Mouse (Mus musculus) CH12.LX (cell line): Measurements from ENCODE around the gene Acss2. TPM values are rescaled to one million over a fixed set of nuclear protein-coding genes. Genes with fewer than 3 reads are reported as not detected.

ENCODE experiments used
- DNase-seq: peaks from one replicate; pipeline ENCODE4 v3.0.0-alpha.2; 2013; ENCODE audit errors: extremely low read depth
- H3K27ac ChIP-seq: 2 replicates; pipeline ENCODE4 v1.5.1; 2012; ENCODE audit warnings: low read depth, mild to moderate bottlenecking, control low read depth, moderate library complexity; ENCODE audit not compliant: insufficient read depth
- H3K27me3 ChIP-seq: replicated peaks from 2 replicates; pipeline ENCODE3; 2012; ENCODE audit warnings: inconsistent platforms
- H3K36me3 ChIP-seq, 2 experiments: replicated peaks in 1 of 2; 2 replicates each; pipeline versions ENCODE3 to v1.6.1; 2012; ENCODE audit warnings: inconsistent platforms in 1 of 2, low read length in 1 of 2, mild to moderate bottlenecking in 1 of 2, mixed read lengths in 1 of 2, moderate library complexity in 1 of 2; ENCODE audit not compliant: control insufficient read depth in 1 of 2, insufficient read depth in 1 of 2
- H3K4me1 ChIP-seq, 2 experiments: 2 replicates each; pipeline ENCODE4 v1.6.1; 2012; ENCODE audit warnings: inconsistent platforms in 1 of 2, moderate library complexity in 1 of 2; ENCODE audit not compliant: insufficient read depth in 2 of 2, control insufficient read depth in 1 of 2
- H3K4me2 ChIP-seq: 2 replicates; pipeline ENCODE4 v1.6.1; 2012; ENCODE audit warnings: low read depth, mild to moderate bottlenecking, control low read depth; ENCODE audit not compliant: poor library complexity, insufficient read depth, severe bottlenecking
- H3K4me3 ChIP-seq, 3 experiments: fragments of 150-350 bp in 1 of 3; sonication (generic) in 1 of 3; replicated peaks in 1 of 3; 2 replicates each; pipeline versions ENCODE3 to v1.5.1; 2011 to 2012; ENCODE audit warnings: low read depth in 2 of 3, low read length in 2 of 3, mild to moderate bottlenecking in 2 of 3, moderate library complexity in 2 of 3, control low read depth in 1 of 3, improper control_type of control experiment in 1 of 3, inconsistent platforms in 1 of 3, mixed read lengths in 1 of 3; ENCODE audit not compliant: poor library complexity in 1 of 3
- H3K79me2 ChIP-seq: replicated peaks from 2 replicates; pipeline ENCODE4 v1.6.1; 2012; ENCODE audit warnings: mild to moderate bottlenecking, moderate library complexity; ENCODE audit not compliant: control insufficient read depth, poor library complexity, insufficient read depth, severe bottlenecking; ENCODE audit errors: extremely low read depth
- H3K9ac ChIP-seq: 2 replicates; pipeline ENCODE4 v1.6.1; 2012; ENCODE audit warnings: low read depth, mild to moderate bottlenecking, control low read depth, moderate library complexity; ENCODE audit not compliant: insufficient read depth
- H3K9me3 ChIP-seq: replicated peaks from 2 replicates; pipeline ENCODE3; 2012; ENCODE audit warnings: low read length, inconsistent platforms, mixed read lengths
- BHLHE40 ChIP-seq: IDR thresholded peaks from 2 replicates; pipeline ENCODE4 v1.6.1; 2011; ENCODE audit warnings: mild to moderate bottlenecking, low read depth, low read length, improper control_type of control experiment
- E2F4 ChIP-seq: IDR thresholded peaks from 2 replicates; pipeline ENCODE4 v1.6.1; 2011; ENCODE audit warnings: low read depth, low read length, improper control_type of control experiment; ENCODE audit not compliant: insufficient replicate concordance
- ELF1 ChIP-seq: IDR thresholded peaks from 2 replicates; pipeline ENCODE4 v1.6.1; 2014; ENCODE audit warnings: low read depth, mild to moderate bottlenecking, inconsistent platforms, low read length, improper control_type of control experiment
- EP300 ChIP-seq: IDR thresholded peaks from 2 replicates; pipeline ENCODE4 v1.6.1; 2011; ENCODE audit warnings: low read length, improper control_type of control experiment
- GABPA ChIP-seq: IDR thresholded peaks from 2 replicates; pipeline ENCODE4 v1.6.1; 2012; ENCODE audit warnings: low read depth, low read length, improper control_type of control experiment, inconsistent platforms; ENCODE audit not compliant: insufficient replicate concordance
- HCFC1 ChIP-seq: IDR thresholded peaks from 2 replicates; pipeline ENCODE4 v1.6.1; 2012; ENCODE audit warnings: low read depth, mild to moderate bottlenecking, inconsistent platforms, low read length, improper control_type of control experiment
- IRF4 ChIP-seq: IDR thresholded peaks from 2 replicates; pipeline ENCODE4 v1.6.1; 2014; ENCODE audit warnings: low read depth, mild to moderate bottlenecking, inconsistent platforms, low read length, improper control_type of control experiment
- JUN ChIP-seq: IDR thresholded peaks from 2 replicates; pipeline ENCODE4 v1.6.1; 2011; ENCODE audit warnings: low read depth, mild to moderate bottlenecking, low read length, improper control_type of control experiment, moderate library complexity; ENCODE audit not compliant: insufficient read depth
- JUND ChIP-seq: conservative IDR thresholded peaks from 2 replicates; pipeline ENCODE4 v1.6.1; 2011; ENCODE audit warnings: low read depth, low read length, improper control_type of control experiment
- KAT2A ChIP-seq: IDR thresholded peaks from 2 replicates; pipeline ENCODE4 v1.6.1; 2012; ENCODE audit warnings: low read length, improper control_type of control experiment, inconsistent platforms; ENCODE audit not compliant: insufficient replicate concordance
- MAFK ChIP-seq: IDR thresholded peaks from 2 replicates; pipeline ENCODE4 v1.6.1; 2011; ENCODE audit warnings: low read length, improper control_type of control experiment; ENCODE audit not compliant: insufficient replicate concordance
- MAX ChIP-seq: IDR thresholded peaks from 2 replicates; pipeline ENCODE4 v1.6.1; 2011; ENCODE audit warnings: low read length, improper control_type of control experiment
- MAZ ChIP-seq: IDR thresholded peaks from 2 replicates; pipeline ENCODE4 v1.6.1; 2012; ENCODE audit warnings: low read depth, mild to moderate bottlenecking, inconsistent platforms, low read length, improper control_type of control experiment, moderate library complexity
- MEF2A ChIP-seq: IDR thresholded peaks from 2 replicates; pipeline ENCODE4 v1.6.1; 2014; ENCODE audit warnings: low read depth, mild to moderate bottlenecking, inconsistent platforms, low read length, improper control_type of control experiment, borderline replicate concordance
- MYC ChIP-seq: IDR thresholded peaks from 2 replicates; pipeline ENCODE4 v1.6.1; 2011; ENCODE audit warnings: low read depth, mild to moderate bottlenecking, improper control_type of control experiment, low read length
- NELFE ChIP-seq: IDR thresholded peaks from 2 replicates; pipeline ENCODE4 v1.6.1; 2011; ENCODE audit warnings: low read depth, low read length, improper control_type of control experiment
- NRF1 ChIP-seq: IDR thresholded peaks from 2 replicates; pipeline ENCODE4 v1.6.1; 2014; ENCODE audit warnings: low read depth, mild to moderate bottlenecking, inconsistent platforms, low read length, improper control_type of control experiment, moderate library complexity
- PAX5 ChIP-seq: IDR thresholded peaks from 2 replicates; pipeline ENCODE4 v1.6.1; 2012; ENCODE audit warnings: low read length, inconsistent platforms, mixed read lengths
- POLR2A ChIP-seq: IDR thresholded peaks from 2 replicates; pipeline ENCODE4 v1.6.1; 2011; ENCODE audit warnings: low read depth, mild to moderate bottlenecking, improper control_type of control experiment, low read length
- POLR2AphosphoS2 ChIP-seq: IDR thresholded peaks from 2 replicates; pipeline ENCODE4 v1.6.1; 2011; ENCODE audit warnings: low read depth, low read length, improper control_type of control experiment
- RCOR1 ChIP-seq: conservative IDR thresholded peaks from 2 replicates; pipeline ENCODE4 v1.6.1; 2012; ENCODE audit warnings: low read depth, mild to moderate bottlenecking, inconsistent platforms, low read length, improper control_type of control experiment
- SMC3 ChIP-seq: IDR thresholded peaks from 2 replicates; pipeline ENCODE4 v1.6.1; 2011; ENCODE audit warnings: low read depth, low read length, improper control_type of control experiment
- TCF12 ChIP-seq: IDR thresholded peaks from 2 replicates; pipeline ENCODE4 v1.6.1; 2014; ENCODE audit warnings: low read depth, mild to moderate bottlenecking, inconsistent platforms, low read length, improper control_type of control experiment
- UBTF ChIP-seq: IDR thresholded peaks from 2 replicates; pipeline ENCODE4 v1.6.1; 2012; ENCODE audit warnings: low read depth, mild to moderate bottlenecking, inconsistent platforms, low read length, improper control_type of control experiment, moderate library complexity
- USF1 ChIP-seq: IDR thresholded peaks from 2 replicates; pipeline ENCODE4 v1.6.1; 2014; ENCODE audit warnings: low read depth, mild to moderate bottlenecking, inconsistent platforms, low read length, improper control_type of control experiment
- USF2 ChIP-seq: conservative IDR thresholded peaks from 2 replicates; pipeline ENCODE4 v1.6.1; 2011; ENCODE audit warnings: low read depth, low read length, improper control_type of control experiment
- ZC3H11A ChIP-seq: IDR thresholded peaks from 2 replicates; pipeline ENCODE4 v1.6.1; 2012; ENCODE audit warnings: low read depth, mild to moderate bottlenecking, inconsistent platforms, low read length, improper control_type of control experiment
- ZKSCAN1 ChIP-seq: IDR thresholded peaks from 2 replicates; pipeline ENCODE4 v1.6.1; 2012; ENCODE audit warnings: low read depth, inconsistent platforms, low read length, improper control_type of control experiment, borderline replicate concordance
- ZMIZ1 ChIP-seq: IDR thresholded peaks from 2 replicates; pipeline ENCODE4 v1.6.1; 2012; ENCODE audit warnings: low read depth, mild to moderate bottlenecking, inconsistent platforms, low read length, improper control_type of control experiment
- ZNF384 ChIP-seq: IDR thresholded peaks from 2 replicates; pipeline ENCODE4 v1.6.1; 2012; ENCODE audit warnings: low read depth, low read length, improper control_type of control experiment, inconsistent platforms
- dilution Hi-C: fragments of 300-500 bp; cut with MboI; formaldehyde crosslinking; loops from 2 replicates; pipeline ENCODE4 v1.14.3; 2020; ENCODE audit warnings: low sequenced_read_pairs; ENCODE audit not compliant: extremely low pct_unique_long_range_greater_than_20kb, extremely low pct_ligation_motif_present
- in situ Hi-C: fragments of 300-500 bp; cut with MboI; formaldehyde crosslinking; loops from 3 replicates; pipeline ENCODE4 v1.14.3; 2019; ENCODE audit warnings: low sequenced_read_pairs, low pct_ligation_motif_present, low pct_unique_long_range_greater_than_20kb, mixed read lengths
- polyA plus RNA-seq: library from polyadenylated mRNA; unstranded; fragments of >175 nt; gene quantifications from 2 replicates; pipeline ENCODE4 v1.2.1, GENCODE M21; 2012; ENCODE audit warnings: low read depth; ENCODE audit not compliant: insufficient read length
- total RNA-seq, 2 experiments: library from RNA; depleted of rRNA; stranded (reverse); fragments of 300-350 nt in 1 of 2; fragments of >200 nt in 1 of 2; gene quantifications; 2 replicates each; pipeline ENCODE4 v1.2.3; 2012 to 2014

The Acss2 gene
- total and polyA plus RNA-seq, 3 experiments = 3.4 to 11.0 (median 10.0) TPM

GRCm38 (mm10) chr2:155585082-155585481 is 67.3 kb downstream of the Acss2 start:
- no peak overlapping the region for H3K27ac ChIP-seq
- no peak overlapping the region for H3K4me3 ChIP-seq
- in situ Hi-C loops = loop anchor here (5.0 kb wide), 1 partner anchor 37 kb away; no protein-coding TSS in a partner anchor
- no peaks in the 10 kb centered on the region for H3K9me3 ChIP-seq
- TF ChIP-seq ZNF384 (no peak), RCOR1 (no peak), ZKSCAN1 (no peak), MYC (no peak), MEF2A (no peak), EP300 (no peak), IRF4 (no peak), E2F4 (no peak), TCF12 (no peak), KAT2A (no peak), MAZ (no peak), ZMIZ1 (no peak), JUN (no peak), POLR2AphosphoS2 (no peak), NRF1 (no peak), NELFE (no peak), JUND (no peak), MAX (no peak), SMC3 (no peak), BHLHE40 (no peak)
- TF ChIP-seq, all 38 proteins: peak for 0
- dilution Hi-C loops = no loop called here
- Histone ChIP-seq H3K79me2 (no peaks in the 10 kb centered on the region), H3K4me1 (no peaks in the 10 kb centered on the region), H3K9ac (no peak overlapping the region), H3K4me2 (no peak overlapping the region), H3K27me3 (no peaks in the 10 kb centered on the region), H3K36me3 (peaks cover 0 to 33% of the 10 kb centered on the region in 2 experiments)
- no peak for DNase-seq

DNA sequence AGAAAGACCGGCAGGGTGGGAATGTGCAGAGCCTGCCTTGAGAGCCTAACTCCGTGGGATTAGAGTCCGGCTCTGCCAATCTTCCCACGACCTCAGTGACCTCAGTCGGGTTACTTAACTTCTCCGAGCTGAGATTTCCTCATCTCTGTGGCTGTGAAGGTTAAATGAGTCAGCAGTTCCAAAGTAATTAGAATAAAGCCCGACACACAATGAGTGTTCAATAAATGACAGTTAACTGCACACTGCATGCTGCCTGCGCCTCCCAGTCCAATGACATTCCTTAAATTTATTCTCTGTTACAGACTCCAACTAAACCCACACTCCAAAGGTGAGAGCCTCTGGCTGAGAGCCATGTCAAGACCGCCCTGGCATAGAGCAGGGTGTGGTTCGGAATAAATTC is 67.7 kb downstream of the Acss2 start:
- no peak overlapping the region for H3K4me3 ChIP-seq
- H3K9me3 ChIP-seq = no peaks in the 10 kb centered on the region
- no peaks in the 10 kb centered on the region for H3K4me1 ChIP-seq
- no peak overlapping the region for H3K9ac ChIP-seq
- DNase-seq = no peak
- in situ Hi-C loops = loop anchor here (5.0 kb wide), 1 partner anchor 37 kb away; no protein-coding TSS in a partner anchor
- H3K36me3 ChIP-seq = peaks cover 0 to 33% of the 10 kb centered on the region in 2 experiments
- TF ChIP-seq ZC3H11A = no peak
- TF ChIP-seq PAX5 = no peak
- no peak for TF ChIP-seq MAFK
- no peak for TF ChIP-seq E2F4
- TF ChIP-seq TCF12 = no peak
- no peak for TF ChIP-seq EP300
- TF ChIP-seq ZKSCAN1 = no peak
- no peak for TF ChIP-seq USF2
- no peak for TF ChIP-seq UBTF
- TF ChIP-seq USF1 = no peak
- no peak for TF ChIP-seq ELF1
- TF ChIP-seq GABPA = no peak
- TF ChIP-seq POLR2A = no peak
- TF ChIP-seq MEF2A = no peak
- TF ChIP-seq HCFC1 = no peak
- TF ChIP-seq POLR2AphosphoS2 = no peak
- no peak for TF ChIP-seq ZMIZ1
- no peak for TF ChIP-seq BHLHE40
- no peak for TF ChIP-seq ZNF384
- dilution Hi-C loops = no loop called here
- H3K27me3 ChIP-seq = no peaks in the 10 kb centered on the region
- no peak overlapping the region for H3K4me2 ChIP-seq
- no peak overlapping the region for H3K27ac ChIP-seq
- H3K79me2 ChIP-seq = no peaks in the 10 kb centered on the region
